Comparison of ENCODE assay signal across 8 mouse cellular contexts in the genomic region with DNA sequence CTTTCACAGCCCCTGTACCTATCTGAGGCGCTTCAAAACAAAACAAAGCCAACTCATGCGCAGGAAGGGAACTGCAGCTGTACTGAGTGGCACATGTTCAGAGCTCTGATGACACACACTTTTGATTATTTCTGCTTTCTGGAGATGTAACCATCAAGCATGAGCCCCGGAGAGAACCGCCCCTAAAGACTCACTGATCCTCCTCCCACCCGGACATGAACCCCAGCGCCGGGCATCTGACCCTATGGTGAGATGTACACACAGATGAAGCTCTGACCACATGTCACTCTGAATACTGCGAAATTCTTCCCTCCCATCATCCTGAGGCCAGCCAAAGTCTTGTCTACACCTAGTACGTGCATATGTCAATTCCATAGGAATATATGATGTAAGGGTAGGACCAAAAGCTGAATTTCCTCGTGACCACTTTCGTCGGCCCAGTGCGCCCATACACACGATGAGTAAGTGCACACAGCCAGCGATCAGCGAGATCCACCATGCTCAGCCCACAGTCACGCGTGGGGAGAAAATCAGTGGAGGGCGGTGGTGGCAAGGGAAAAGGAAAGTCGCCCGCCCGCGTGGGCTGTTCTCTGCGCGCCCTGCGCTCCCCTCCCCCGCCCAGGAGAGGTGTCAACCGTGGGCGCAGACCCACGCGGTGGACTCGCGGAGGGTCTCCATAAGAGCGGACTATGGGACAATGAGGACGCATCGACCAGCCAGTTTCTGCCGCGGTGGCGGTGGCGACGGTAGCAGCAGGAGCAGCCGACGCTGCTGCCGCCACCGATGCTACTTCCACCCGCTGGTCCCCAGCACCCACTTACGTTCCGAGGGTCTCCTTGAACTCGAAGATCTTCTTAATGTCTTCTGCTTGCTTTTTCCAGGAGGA. TPM values are rescaled to one million over a fixed set of nuclear protein-coding genes. Genes with fewer than 3 reads are reported as not detected.
DNase-seq lines count a peak whose midpoint lies in the region; ATAC-seq and TF ChIP-seq lines count a peak whose summit lies in the region.

No protein-coding gene starts in this region.

- WGBS in intestine, embryonic 14.5 days, result under 1% methylated on average over 47 of the region's 49 CpGs
- under 1% methylated on average over 49 of the region's 49 CpGs for WGBS in limb, embryonic 13.5 days
- WGBS in midbrain, embryonic 13.5 days, result under 1% methylated on average over 49 of the region's 49 CpGs
- 1% methylated on average over 39 of the region's 49 CpGs for WGBS in spleen, adult 2 months

- peak; percentile 1; the same call in 1 of the 2 replicates for TF ChIP-seq CTCF in spleen, adult 2 months (IDR thresholded peaks at IDR 0.05; ENCODE audit: extremely low read depth, insufficient read depth, insufficient read length, insufficient replicate concordance)

- H3K9ac ChIP-seq in intestine, embryonic 14.5 days (ENCODE audit: low read length), result peak overlapping the region; percentile 51
- peak overlapping the region; percentile 70 for H3K9ac ChIP-seq in limb, embryonic 13.5 days
- peak overlapping the region; percentile 72 for H3K9ac ChIP-seq in midbrain, embryonic 13.5 days (replicated peaks)

- peaks cover 6% of the 10 kb centered on the region; the same call in 1 of the 2 replicates for H3K27me3 ChIP-seq in intestine, embryonic 14.5 days (replicated peaks; ENCODE audit: control insufficient read depth, insufficient read depth, low read length)
- peaks cover 36% of the 10 kb centered on the region for H3K27me3 ChIP-seq in limb, embryonic 13.5 days
- peaks cover 21% of the 10 kb centered on the region for H3K27me3 ChIP-seq in midbrain, embryonic 13.5 days
- H3K27me3 ChIP-seq in spleen, adult 2 months (ENCODE audit: control insufficient read depth, insufficient read depth, low read length), result no peaks in the 10 kb centered on the region

- peak overlapping the region; percentile 71 for H3K4me3 ChIP-seq in intestine, embryonic 14.5 days (ENCODE audit: low read depth, low read length)
- peak overlapping the region; percentile 65 for H3K4me3 ChIP-seq in limb, embryonic 13.5 days
- peak overlapping the region; percentile 58 for H3K4me3 ChIP-seq in midbrain, embryonic 13.5 days (replicated peaks)
- peak overlapping the region; percentile 64 for H3K4me3 ChIP-seq in spleen, adult 2 months (ENCODE audit: extremely low read depth, insufficient read depth, insufficient read length)

- H3K9me3 ChIP-seq in intestine, embryonic 14.5 days (ENCODE audit: control insufficient read depth, low read length), result 0 out of 2 replicates have a peak, but pooled peaks cover 4% of the 10 kb centered on the region
- peaks cover 9% of the 10 kb centered on the region; the same call in 1 of the 2 replicates for H3K9me3 ChIP-seq in limb, embryonic 13.5 days
- H3K9me3 ChIP-seq in midbrain, embryonic 13.5 days, result 0 out of 2 replicates have a peak, but pooled peaks cover 10% of the 10 kb centered on the region

- peak; percentile 30 to 70 for DNase-seq in adrenal gland, adult (ENCODE audit: inconsistent age in 2 of 2, low spot score in 1 of 2)
- no peak for DNase-seq in adrenal gland, adult 8-10 months
- peak; percentile 54 to 55 for DNase-seq in cerebellum, postnatal 10 days
- DNase-seq in gastrocnemius, postnatal 25 days, result peak; percentile 21
- peak; percentile 77 for DNase-seq in intestine, embryonic 14.5 days (ENCODE audit: low spot score)
- peak; percentile 52 to 64 for DNase-seq in spleen, adult 2 months (ENCODE audit: low read depth in 1 of 2, low spot score in 2 of 2)

- H3K36me3 ChIP-seq in intestine, embryonic 14.5 days (ENCODE audit: control insufficient read depth, insufficient read depth, low read length), result no peaks in the 10 kb centered on the region
- H3K36me3 ChIP-seq in limb, embryonic 13.5 days, result no peaks in the 10 kb centered on the region
- no peaks in the 10 kb centered on the region for H3K36me3 ChIP-seq in midbrain, embryonic 13.5 days
- no peaks in the 10 kb centered on the region for H3K36me3 ChIP-seq in spleen, adult 2 months (ENCODE audit: control insufficient read depth, insufficient read depth, low read length)

- TF ChIP-seq POLR2A in spleen, adult 2 months (IDR thresholded peaks at IDR 0.05; ENCODE audit: low read depth, low read length), result no peak

- H3K4me1 ChIP-seq in intestine, embryonic 14.5 days (replicated peaks; ENCODE audit: control insufficient read depth, insufficient read depth, low read length), result 0 out of 2 replicates have a peak, but pooled peaks cover 12% of the 10 kb centered on the region
- H3K4me1 ChIP-seq in limb, embryonic 13.5 days, result peaks cover 12% of the 10 kb centered on the region
- H3K4me1 ChIP-seq in midbrain, embryonic 13.5 days (replicated peaks), result peaks cover 20% of the 10 kb centered on the region
- peaks cover 10% of the 10 kb centered on the region for H3K4me1 ChIP-seq in spleen, adult 2 months (ENCODE audit: control insufficient read depth, insufficient read depth, insufficient read length)

- peak overlapping the region; percentile 54; the same call in 1 of the 2 replicates for H3K27ac ChIP-seq in intestine, embryonic 14.5 days (ENCODE audit: low read depth)
- H3K27ac ChIP-seq in limb, embryonic 13.5 days, result no peak overlapping the region
- H3K27ac ChIP-seq in midbrain, embryonic 13.5 days, result peak overlapping the region; percentile 64
- peak overlapping the region; percentile 91 for H3K27ac ChIP-seq in spleen, adult 2 months (ENCODE audit: insufficient read depth, low read length)

- H3K4me2 ChIP-seq in intestine, embryonic 14.5 days (ENCODE audit: low read length), result peak overlapping the region; percentile 99
- peak overlapping the region; percentile 99 for H3K4me2 ChIP-seq in limb, embryonic 13.5 days (replicated peaks)
- peak overlapping the region; percentile 86 for H3K4me2 ChIP-seq in midbrain, embryonic 13.5 days (replicated peaks)

- peak; percentile 20; the same call in 1 of the 2 replicates for ATAC-seq in intestine, embryonic 14.5 days (replicated peaks; ENCODE audit: low FRiP score, low TSS enrichment, low read depth)
- no peak for ATAC-seq in limb, embryonic 13.5 days (ENCODE audit: low FRiP score, low read depth)
- ATAC-seq in midbrain, embryonic 13.5 days, result peak; percentile 37

RNA-seq across cellular contexts. Expression of a gene that starts 0.7 kb away (rescaled TPM):
- total RNA-seq in adrenal gland, adult 8-10 months (2022), result 10 to 100 TPM in 2 of 4 experiments, 1 to 10 TPM in 2; 7.3 to 13.2 (median 10.9) TPM
- total RNA-seq in gastrocnemius, postnatal 25 days (2021), result 1 to 10 TPM; 1.5 to 2.5 TPM
- polyA plus RNA-seq in intestine, embryonic 14.5 days (2014; fragmentation: Nextera tagmentation; extraction: Ambion mirVana), result 20.7 and 21.1 TPM in 2 replicates
- 2.4 and 2.9 TPM in 2 replicates for polyA plus RNA-seq in limb, embryonic 13.5 days (2015; fragmentation: Nextera tagmentation; extraction: Ambion mirVana)
- 3.5 and 3.9 TPM in 2 replicates for polyA plus RNA-seq in midbrain, embryonic 13.5 days (2015; fragmentation: Nextera tagmentation; extraction: Ambion mirVana)
- polyA plus RNA-seq in spleen, adult 2 months (2012; rRNA removed), result 5.7 and 5.8 TPM in 2 replicates
